ENCODE assay signal across 10 mouse cellular contexts in the genomic region with DNA sequence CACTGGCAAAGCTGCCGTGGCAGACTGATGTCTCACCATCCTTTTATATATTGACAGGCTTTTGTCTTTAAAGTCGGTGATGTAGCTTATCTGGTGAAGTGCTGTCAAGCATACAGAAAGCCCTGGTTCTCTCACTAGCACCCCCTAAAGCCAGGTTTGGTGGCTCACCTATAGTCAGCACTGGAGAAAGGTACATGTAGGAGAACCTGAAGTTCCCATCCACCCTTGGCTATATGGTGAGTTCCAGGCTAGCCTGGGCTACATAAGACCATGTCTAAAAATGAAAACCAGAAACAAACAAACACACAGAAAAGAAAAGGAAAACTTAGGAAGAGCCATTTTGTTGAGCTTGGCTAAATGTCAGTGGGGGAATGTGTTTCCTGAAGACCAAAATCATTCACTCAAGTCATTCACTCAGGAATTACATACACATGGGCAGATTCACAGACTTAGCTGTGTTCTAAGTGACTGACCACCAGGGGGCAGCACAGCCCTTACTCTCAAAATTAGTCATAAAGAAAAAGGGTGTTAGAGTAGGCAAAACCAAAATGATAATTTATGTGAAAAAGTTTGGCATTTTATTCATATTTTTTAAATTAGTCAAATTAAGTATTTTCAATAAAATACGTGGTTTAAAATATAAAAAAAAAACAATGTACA. TPM values are rescaled to one million over a fixed set of nuclear protein-coding genes. Genes with fewer than 3 reads are reported as not detected.
DNase-seq lines count a peak whose midpoint lies in the region; ATAC-seq and TF ChIP-seq lines count a peak whose summit lies in the region.
"Had no signal": no experiment of that assay in that cellular context is flagged by ENCODE, and none has a peak within 500 bp of the region (broad histone marks: within the 10 kb centered on the region; RNA-seq: fewer than 3 reads in every experiment).

No protein-coding gene starts in this region.

- peak; percentile 88 for TF ChIP-seq CTCF in liver, postnatal 0 days (IDR thresholded peaks at IDR 0.05; ENCODE audit: low read depth)
- TF ChIP-seq CTCF in thymus, adult 2 months (IDR thresholded peaks at IDR 0.05; ENCODE audit: borderline replicate concordance, control insufficient read depth, extremely low read depth, insufficient read depth, low read length, poor library complexity), result no peak

- H3K4me2 ChIP-seq in liver, postnatal 0 days (ENCODE audit: low read depth, low read length), result no peak overlapping the region
- H3K4me2 ChIP-seq: embryonic facial prominence, embryonic 12.5 days; stomach, embryonic 15.5 days had no signal

- peak; percentile 85 to 89 for DNase-seq in B cell, adult 2 months
- DNase-seq in adrenal gland, postnatal 10 days, result peak; percentile 88
- DNase-seq in embryo, embryonic 11.5 days (ENCODE audit: low read depth, low spot score), result peak; percentile 65
- DNase-seq in gastrocnemius, postnatal 4 days (ENCODE audit: low spot score in 2 of 2), result peak; percentile 28 to 64
- DNase-seq in kidney, postnatal 36 days, result peak; percentile 68 to 90
- DNase-seq in liver, postnatal 0 days, result peak; percentile 85
- DNase-seq in thymus, adult 2 months, result peak; percentile 77

- H3K27ac ChIP-seq in liver, postnatal 0 days (ENCODE audit: low read depth), result no peak overlapping the region
- no peak overlapping the region for H3K27ac ChIP-seq in thymus, adult 2 months (ENCODE audit: control insufficient read depth, insufficient read depth, low read length)
- H3K27ac ChIP-seq: embryonic facial prominence, embryonic 12.5 days; stomach, embryonic 15.5 days had no signal

- no peak overlapping the region for H3K4me3 ChIP-seq in liver, postnatal 0 days (ENCODE audit: low read depth, low read length)
- no peak overlapping the region for H3K4me3 ChIP-seq in thymus, adult 2 months (ENCODE audit: control insufficient read depth, insufficient read depth, low read length)
- H3K4me3 ChIP-seq: embryonic facial prominence, embryonic 12.5 days; stomach, embryonic 15.5 days had no signal

- 55% methylated on average over 3 of the region's 3 CpGs for WGBS in liver, postnatal 0 days (ENCODE audit: insufficient replicate concordance)
- WGBS in thymus, adult 2 months, result 69% methylated on average over 3 of the region's 3 CpGs

- no peaks in the 10 kb centered on the region for H3K4me1 ChIP-seq in liver, postnatal 0 days (ENCODE audit: insufficient read depth)
- no peaks in the 10 kb centered on the region for H3K4me1 ChIP-seq in thymus, adult 2 months (replicated peaks; ENCODE audit: control insufficient read depth, insufficient read depth, low read length)
- H3K4me1 ChIP-seq: embryonic facial prominence, embryonic 12.5 days; stomach, embryonic 15.5 days had no signal

- H3K27me3 ChIP-seq in liver, postnatal 0 days (ENCODE audit: insufficient read depth, low read length), result no peaks in the 10 kb centered on the region
- H3K27me3 ChIP-seq in thymus, adult 2 months (ENCODE audit: control insufficient read depth, insufficient read depth, low read length), result no peaks in the 10 kb centered on the region
- H3K27me3 ChIP-seq: embryonic facial prominence, embryonic 12.5 days; stomach, embryonic 15.5 days had no signal

- H3K36me3 ChIP-seq in liver, postnatal 0 days (replicated peaks; ENCODE audit: insufficient read depth, low read length), result peaks cover 14% of the 10 kb centered on the region
- H3K36me3 ChIP-seq in thymus, adult 2 months (ENCODE audit: control insufficient read depth, insufficient read depth, low read length), result peaks cover 24% of the 10 kb centered on the region
- H3K36me3 ChIP-seq: stomach, embryonic 15.5 days had no signal

- no peak for TF ChIP-seq POLR2A in thymus, adult 2 months (IDR thresholded peaks at IDR 0.05; ENCODE audit: control insufficient read depth, extremely low read depth, insufficient read depth, low read length, poor library complexity)

- peak; percentile 31; the same call in 1 of the 2 replicates for ATAC-seq in liver, postnatal 0 days
- ATAC-seq in neutrophil, adult 5-6 weeks (ENCODE audit: extremely low read depth, insufficient number of reproducible peaks, low FRiP score, poor library complexity, severe bottlenecking), result peak; percentile 91

- H3K9ac ChIP-seq in liver, postnatal 0 days (replicated peaks), result no peak overlapping the region
- H3K9ac ChIP-seq: embryonic facial prominence, embryonic 12.5 days; stomach, embryonic 15.5 days had no signal

- H3K9me3 ChIP-seq in liver, postnatal 0 days (ENCODE audit: low read length), result no peaks in the 10 kb centered on the region
- H3K9me3 ChIP-seq: embryonic facial prominence, embryonic 12.5 days; stomach, embryonic 15.5 days had no signal

- no peak for TF ChIP-seq EP300 in liver, postnatal 0 days (IDR thresholded peaks at IDR 0.05; ENCODE audit: low read depth)

RNA-seq across cellular contexts. Expression of gene Pot1b, which starts 10.1 kb away (rescaled TPM):
- 1 to 10 TPM; 6.8 to 9.8 TPM for total RNA-seq in adrenal gland, postnatal 10 days (2021)
- 1 to 10 TPM; 4.6 to 5.6 TPM for total RNA-seq in gastrocnemius, postnatal 4 days (2021)
- polyA plus RNA-seq in liver, postnatal 0 days (2015; fragmentation: Nextera tagmentation; extraction: Ambion mirVana), result 2.1 and 3.1 TPM in 2 replicates
- 61.0 and 63.1 TPM in 2 replicates for total RNA-seq in neutrophil, adult 5-6 weeks (2017)
- 6.5 and 8.9 TPM in 2 replicates for polyA plus RNA-seq in thymus, adult 2 months (2012; rRNA removed)

RNA-seq across cellular contexts. Expression of gene Adgre4, which starts 47.5 kb away (rescaled TPM):
- 1 to 10 TPM; 1.3 to 1.4 TPM for total RNA-seq in adrenal gland, postnatal 10 days (2021)
- total RNA-seq in gastrocnemius, postnatal 4 days (2021), result under 1 TPM; 0.20 to 0.70 TPM
- polyA plus RNA-seq in liver, postnatal 0 days (2015; fragmentation: Nextera tagmentation; extraction: Ambion mirVana), result 3.1 and 3.3 TPM in 2 replicates
- total RNA-seq in neutrophil, adult 5-6 weeks (2017), result 9.4 and 12.0 TPM in 2 replicates
- polyA plus RNA-seq in thymus, adult 2 months (2012; rRNA removed), result 1.2 and 1.3 TPM in 2 replicates
- polyA plus RNA-seq: embryonic facial prominence, embryonic 12.5 days had no signal
